ENCODE assay signal across 18 mouse cellular contexts in genomic region chr15:31331742-31332141, GRCm38 (mm10). TPM values are rescaled to one million over a fixed set of nuclear protein-coding genes. Genes with fewer than 3 reads are reported as not detected.
DNase-seq lines count a peak whose midpoint lies in the region; ATAC-seq and TF ChIP-seq lines count a peak whose summit lies in the region.
"Had no signal": no experiment of that assay in that cellular context is flagged by ENCODE, and none has a peak within 500 bp of the region (broad histone marks: within the 10 kb centered on the region; RNA-seq: fewer than 3 reads in every experiment).

No protein-coding gene starts in this region.

- WGBS in heart, embryonic 10.5 days: 76% methylated on average over 4 of the region's 4 CpGs
- WGBS in midbrain, embryonic 11.5 days: 57% methylated on average over 4 of the region's 4 CpGs

- no peak overlapping the region for H3K4me2 ChIP-seq in midbrain, embryonic 11.5 days
- H3K4me2 ChIP-seq: forebrain, embryonic 15.5 days; hindbrain, embryonic 14.5 days; midbrain, embryonic 12.5 days had no signal

- no peak overlapping the region for H3K4me3 ChIP-seq in heart, embryonic 10.5 days
- H3K4me3 ChIP-seq in left cerebral cortex, adult 2 months: no peak overlapping the region
- no peak overlapping the region for H3K4me3 ChIP-seq in midbrain, embryonic 11.5 days (ENCODE audit: low read depth, low read length)
- H3K4me3 ChIP-seq: forebrain, embryonic 15.5 days; midbrain, embryonic 12.5 days had no signal

- DNase-seq in heart, adult 8-10 months (ENCODE audit: low spot score): peak; percentile 27
- DNase-seq in heart, embryonic 10.5 days (ENCODE audit: low spot score): no peak
- no peak for DNase-seq in left cerebral cortex, adult 2 months (ENCODE audit: extremely low spot score in 1 of 2, low spot score in 2 of 2)
- no peak for DNase-seq in left cerebral cortex, adult 8-10 months (ENCODE audit: low spot score in 2 of 2)
- DNase-seq in NIH3T3 (ENCODE audit: low read depth): peak; percentile 71
- peak; percentile 75 for DNase-seq in splenic B cell, adult 2 months (ENCODE audit: low read depth, low spot score)
- DNase-seq in midbrain, embryonic 11.5 days (ENCODE audit: low spot score, missing footprints): no peak
- DNase-seq: adrenal gland, postnatal 10 days; cerebellum, adult 18-20 months; cerebellum, postnatal 36 days; heart, postnatal 14 days; lung, postnatal 14 days; right cerebral cortex, postnatal 25 days had no signal

- no peak for TF ChIP-seq CTCF in left cerebral cortex, adult 2 months (IDR thresholded peaks at IDR 0.05)

- H3K9me3 ChIP-seq in heart, embryonic 10.5 days: no peaks in the 10 kb centered on the region
- H3K9me3 ChIP-seq in midbrain, embryonic 11.5 days (ENCODE audit: control insufficient read depth, low read length): no peaks in the 10 kb centered on the region
- H3K9me3 ChIP-seq: forebrain, embryonic 15.5 days; midbrain, embryonic 12.5 days had no signal

- H3K36me3 ChIP-seq in heart, embryonic 10.5 days: no peaks in the 10 kb centered on the region
- H3K36me3 ChIP-seq in splenic B cell, adult 2 months (ENCODE audit: control insufficient read depth, insufficient read depth, low read length, poor library complexity, severe bottlenecking): no peaks in the 10 kb centered on the region
- no peaks in the 10 kb centered on the region for H3K36me3 ChIP-seq in midbrain, embryonic 11.5 days (ENCODE audit: control insufficient read depth, insufficient read depth, low read length)
- H3K36me3 ChIP-seq: forebrain, embryonic 15.5 days; midbrain, embryonic 12.5 days had no signal

- no peak overlapping the region for H3K27ac ChIP-seq in heart, embryonic 10.5 days
- peak overlapping the region; percentile 58 for H3K27ac ChIP-seq in left cerebral cortex, adult 2 months
- H3K27ac ChIP-seq in midbrain, embryonic 11.5 days (ENCODE audit: low read depth, low read length): no peak overlapping the region
- H3K27ac ChIP-seq: forebrain, embryonic 15.5 days; hindbrain, embryonic 14.5 days; midbrain, embryonic 12.5 days had no signal

- H3K4me1 ChIP-seq in heart, embryonic 10.5 days: no peaks in the 10 kb centered on the region
- no peaks in the 10 kb centered on the region for H3K4me1 ChIP-seq in midbrain, embryonic 11.5 days (ENCODE audit: control insufficient read depth, insufficient read depth, low read length)

- ATAC-seq in midbrain, embryonic 11.5 days (ENCODE audit: low FRiP score): no peak
- ATAC-seq: CD4-positive, CD25-positive, alpha-beta regulatory T cell, adult 4 months; forebrain, embryonic 15.5 days; intestine, embryonic 16.5 days had no signal

- no peak overlapping the region for H3K9ac ChIP-seq in midbrain, embryonic 11.5 days (ENCODE audit: low read length)
- H3K9ac ChIP-seq: forebrain, embryonic 15.5 days; hindbrain, embryonic 14.5 days; midbrain, embryonic 12.5 days had no signal

- intact Hi-C loops in left cerebral cortex, adult 2 months (cut with DNase I): no loop called here

- H3K27me3 ChIP-seq in heart, embryonic 10.5 days (ENCODE audit: insufficient read depth, poor library complexity, severe bottlenecking): no peaks in the 10 kb centered on the region
- H3K27me3 ChIP-seq in splenic B cell, adult 2 months (ENCODE audit: control insufficient read depth, insufficient read depth, low read length, poor library complexity, severe bottlenecking): no peaks in the 10 kb centered on the region
- H3K27me3 ChIP-seq in midbrain, embryonic 11.5 days (ENCODE audit: control insufficient read depth, insufficient read depth, low read length): no peaks in the 10 kb centered on the region
- H3K27me3 ChIP-seq: forebrain, embryonic 15.5 days; midbrain, embryonic 12.5 days had no signal

RNA-seq across cellular contexts. Expression of gene Ankrd33b, which starts 35.8 kb away (rescaled TPM):
- 10 to 100 TPM; 26.4 to 31.4 (median 29.1) TPM for total RNA-seq in heart, adult 8-10 months (2022)
- polyA plus RNA-seq in heart, embryonic 10.5 days (2016; fragmentation: Nextera tagmentation; extraction: Ambion mirVana): 1.8 and 2.1 TPM in 2 replicates
- total RNA-seq in left cerebral cortex, adult 2 months (2021): 10 to 100 TPM; 79.6 to 93.7 TPM
- total RNA-seq in left cerebral cortex, adult 8-10 months (2022): 10 to 100 TPM; 61.4 to 76.2 (median 72.9) TPM
- polyA plus RNA-seq in midbrain, embryonic 11.5 days (2014; fragmentation: Nextera tagmentation; extraction: Ambion mirVana): 0.57 and 0.61 TPM in 2 replicates
- polyA plus RNA-seq: CD4-positive, CD25-positive, alpha-beta regulatory T cell, adult 4 months had no signal

Comparison
In these comparisons a context has a peak if more than half of its experiments do, and no peak if none do; other contexts are left out.
1. DNase-seq: peak in heart, adult 8-10 months (single experiment), NIH3T3 (single experiment) and splenic B cell, adult 2 months (single experiment); none in heart, embryonic 10.5 days (single experiment), left cerebral cortex, adult 2 months (0 of 2), left cerebral cortex, adult 8-10 months (0 of 2) and midbrain, embryonic 11.5 days (single experiment).